Mouse (Mus musculus) heart, postnatal 0 days (tissue): ENCODE data around the gene Trmt2b. TPM values are rescaled to one million over a fixed set of nuclear protein-coding genes. Genes with fewer than 3 reads are reported as not detected.
"Not testable (repeated sequence)": the region's sequence is repeated elsewhere in the genome, so short reads cannot be mapped to it uniquely, and the experiment has no call there.

Experiments
- ATAC-seq: fragments of 200-750 bp; cut with Nextera tagmentation; 2 replicates; pipeline ENCODE4 v1.8.0; 2017; ENCODE audit warnings: low read depth, moderate number of reproducible peaks, moderate library complexity; ENCODE audit not compliant: insufficient read depth
- DNase-seq: peaks from one replicate; pipeline ENCODE4 v3.0.0-alpha.2; 2016; ENCODE audit warnings: low spot score
- H3K27ac ChIP-seq: fragments of 300-500 bp; sonication (generic); 2 replicates; pipeline ENCODE4 v1.5.1; 2014; ENCODE audit warnings: low read depth, mild to moderate bottlenecking
- H3K27me3 ChIP-seq: fragments of 300-500 bp; sonication (generic); 2 replicates; pipeline ENCODE4 v1.6.1; 2014; ENCODE audit warnings: low read length, mixed read lengths; ENCODE audit not compliant: control insufficient read depth, insufficient read depth
- H3K36me3 ChIP-seq: fragments of 300-500 bp; sonication (generic); replicated peaks from 2 replicates; pipeline ENCODE4 v1.6.1; 2014; ENCODE audit warnings: low read length, mixed read lengths; ENCODE audit not compliant: control insufficient read depth, insufficient read depth
- H3K4me1 ChIP-seq: fragments of 300-500 bp; sonication (generic); 2 replicates; pipeline ENCODE4 v1.6.1; 2014; ENCODE audit warnings: antibody characterized with exemption; ENCODE audit not compliant: control insufficient read depth, insufficient read depth
- H3K4me2 ChIP-seq: fragments of 300-500 bp; sonication (generic); 2 replicates; pipeline ENCODE4 v1.6.1; 2014; ENCODE audit warnings: low read depth, mild to moderate bottlenecking, low read length, moderate library complexity
- H3K4me3 ChIP-seq: fragments of 300-500 bp; sonication (generic); 2 replicates; pipeline ENCODE4 v1.5.1; 2014; ENCODE audit warnings: low read depth, low read length
- H3K9ac ChIP-seq: fragments of 300-500 bp; sonication (generic); replicated peaks from 2 replicates; pipeline ENCODE4 v1.6.1; 2014; ENCODE audit warnings: low read depth, low read length, mixed read lengths
- H3K9me3 ChIP-seq: fragments of 300-500 bp; sonication (generic); replicated peaks from 2 replicates; pipeline ENCODE4 v1.6.1; 2016; ENCODE audit warnings: low read length; ENCODE audit not compliant: control insufficient read depth
- CTCF ChIP-seq: IDR thresholded peaks from 2 replicates; pipeline ENCODE4 v1.5.1; 2016; ENCODE audit warnings: antibody characterized with exemption, control low read depth, low read depth
- EP300 ChIP-seq: IDR thresholded peaks from 2 replicates; pipeline ENCODE4 v1.6.1; 2016; ENCODE audit warnings: antibody characterized with exemption, low read depth
- WGBS: fragments of 180-500 bp; shearing (Covaris S2); extraction: QIAGEN DNeasy Blood & Tissue Kit; methylation state at CpG from one replicate; pipeline ENCODE4 v1.1.7; 2014; 5-methylcytosine and 5-hydroxymethylcytosine counted together
- polyA plus RNA-seq: library from polyadenylated mRNA; unstranded; fragments of >200 nt; fragmentation: Nextera tagmentation; extraction: Ambion mirVana; gene quantifications from 2 replicates; pipeline ENCODE4 v1.2.1, GENCODE M21; 2015
- total RNA-seq: library from RNA; depleted of rRNA; stranded (reverse); fragments of >200 nt; gene quantifications from 2 replicates; pipeline ENCODE4 v1.2.3, GENCODE M21; 2014; ENCODE audit warnings: low replicate concordance; rRNA removed

Trmt2b gene
- total and polyA plus RNA-seq, 2 experiments from 2014 or later: 36.2 to 49.2 TPM

- 61% methylated on average over 4 of the region's 4 CpGs for WGBS
- no peaks in the 10 kb centered on the region for H3K27me3 ChIP-seq
- H3K4me2 ChIP-seq: no peak overlapping the region
- TF ChIP-seq EP300 (no peak), CTCF (no peak)
- no peaks in the 10 kb centered on the region for H3K4me1 ChIP-seq
- no peak overlapping the region for H3K27ac ChIP-seq
- H3K4me3 ChIP-seq: no peak overlapping the region
- no peak for DNase-seq
- H3K9ac ChIP-seq: no peak overlapping the region
- no peaks in the 10 kb centered on the region for H3K9me3 ChIP-seq
- ATAC-seq: no peak
- H3K36me3 ChIP-seq: 0 out of 2 replicates have a peak, but pooled peaks cover 6% of the 10 kb centered on the region
Measured at GRCm38 (mm10) chrX:134218161-134218560, 58.6 kb downstream of the Trmt2b start.

GRCm38 (mm10) chrX:134211151-134211642, 65.6 kb downstream of the Trmt2b start:
- H3K4me3 ChIP-seq: no peak overlapping the region
- 84% methylated on average over 7 of the region's 7 CpGs for WGBS
- no peak overlapping the region for H3K27ac ChIP-seq
- H3K9me3 ChIP-seq: no peaks in the 10 kb centered on the region
- H3K9ac ChIP-seq: no peak overlapping the region
- H3K4me2 ChIP-seq: no peak overlapping the region
- no peaks in the 10 kb centered on the region for H3K27me3 ChIP-seq
- DNase-seq (no peak), ATAC-seq (no peak)
- TF ChIP-seq CTCF: no peak
- no peak for TF ChIP-seq EP300
- no peaks in the 10 kb centered on the region for H3K36me3 ChIP-seq
- no peaks in the 10 kb centered on the region for H3K4me1 ChIP-seq

- Histone ChIP-seq H3K4me3 (no peak overlapping the region), H3K36me3 (no peaks in the 10 kb centered on the region), H3K9me3 (no peaks in the 10 kb centered on the region), H3K27me3 (no peaks in the 10 kb centered on the region), H3K4me2 (no peak overlapping the region), H3K9ac (no peak overlapping the region), H3K27ac (no peak overlapping the region), H3K4me1 (no peaks in the 10 kb centered on the region)
- TF ChIP-seq EP300: no peak
- no peak for TF ChIP-seq CTCF
- 62% methylated on average over 2 of the region's 2 CpGs for WGBS
- ATAC-seq (no peak), DNase-seq (no peak)
Measured at GRCm38 (mm10) chrX:134208491-134208890, 68.3 kb downstream of the Trmt2b start.

- not testable (repeated sequence) for H3K36me3 ChIP-seq, ATAC-seq, DNase-seq, H3K9me3 ChIP-seq, H3K4me3 ChIP-seq, H3K27me3 ChIP-seq, H3K4me2 ChIP-seq, H3K27ac ChIP-seq, H3K4me1 ChIP-seq, H3K9ac ChIP-seq
- WGBS: 88% methylated on average over 9 of the region's 9 CpGs
Measured at GRCm38 (mm10) chrX:134187201-134187600, 89.6 kb downstream of the Trmt2b start, which contains the start of gene Arl13a. TSS of gene Arl13a (plus strand) at chrX:134187501.

- TF ChIP-seq EP300: no peak
- TF ChIP-seq CTCF: no peak
- no peak for DNase-seq
- H3K4me1 ChIP-seq: no peaks in the 10 kb centered on the region
- H3K4me3 ChIP-seq: no peak overlapping the region
- no peak overlapping the region for H3K9ac ChIP-seq
- no peaks in the 10 kb centered on the region for H3K9me3 ChIP-seq
- H3K36me3 ChIP-seq: no peaks in the 10 kb centered on the region
- ATAC-seq: no peak
- no peak overlapping the region for H3K27ac ChIP-seq
- H3K4me2 ChIP-seq: no peak overlapping the region
- H3K27me3 ChIP-seq: no peaks in the 10 kb centered on the region
- WGBS: 90% methylated on average over 1 of the region's 1 CpGs
Measured at GRCm38 (mm10) chrX:134174699-134175098, 102.1 kb downstream of the Trmt2b start.

Other genes with a start within 250 kb of the Trmt2b start
- gene Cstf2, start 217.8 kb downstream of the Trmt2b start, total RNA-seq: 15.3 and 20.6 TPM in 2 replicates
- 11.0 and 12.3 TPM in 2 replicates for gene Cstf2, start 217.8 kb downstream of the Trmt2b start, polyA plus RNA-seq
- 0.15 TPM in 1 of 2 replicates, not detected in the other for gene Xkrx, start 114.9 kb downstream of the Trmt2b start, total RNA-seq
- 0.30 and 0.31 TPM in 2 replicates for gene Xkrx, start 114.9 kb downstream of the Trmt2b start, polyA plus RNA-seq
- gene Arl13a, start 89.5 kb downstream of the Trmt2b start, total RNA-seq: not detected in 2 replicates
- 0.07 TPM in 1 of 2 replicates, not detected in the other for gene Arl13a, start 89.5 kb downstream of the Trmt2b start, polyA plus RNA-seq
- not detected in 2 replicates for gene Nox1, start 55.0 kb downstream of the Trmt2b start, total RNA-seq
- gene Nox1, start 55.0 kb downstream of the Trmt2b start, polyA plus RNA-seq: 0.16 and 0.29 TPM in 2 replicates
- gene Tmem35a, start 18.2 kb upstream of the Trmt2b start, total RNA-seq: 69.7 and 71.2 TPM in 2 replicates
- gene Tmem35a, start 18.2 kb upstream of the Trmt2b start, polyA plus RNA-seq: 23.9 and 24.9 TPM in 2 replicates
- 12.2 and 26.3 TPM in 2 replicates for gene Cenpi, start 31.1 kb upstream of the Trmt2b start, total RNA-seq
- 7.0 and 7.8 TPM in 2 replicates for gene Cenpi, start 31.1 kb upstream of the Trmt2b start, polyA plus RNA-seq
- gene Drp2, start 127.6 kb upstream of the Trmt2b start, total RNA-seq: 0.04 and 1.4 TPM in 2 replicates
- 0.07 and 0.08 TPM in 2 replicates for gene Drp2, start 127.6 kb upstream of the Trmt2b start, polyA plus RNA-seq
- gene Taf7l, start 199.5 kb upstream of the Trmt2b start, total RNA-seq: not detected in 2 replicates
- gene Taf7l, start 199.5 kb upstream of the Trmt2b start, polyA plus RNA-seq: not detected in 2 replicates